Mouse (Mus musculus) bone marrow macrophage, adult 2 months (primary cell): Measurements from ENCODE around the gene H2-DMa.

Experiments
- CTCF ChIP-seq: IDR thresholded peaks from 2 replicates; pipeline ENCODE4 v1.5.1; 2012; ENCODE audit warnings: low read depth, mild to moderate bottlenecking, low read length, moderate library complexity
- POLR2A ChIP-seq: IDR thresholded peaks from 2 replicates; pipeline ENCODE4 v1.6.1; 2012; ENCODE audit warnings: mild to moderate bottlenecking, low read depth, low read length, borderline replicate concordance

GRCm38 (mm10) chr17:34140240-34140639 is 20.9 kb downstream of the H2-DMa start:
- TF ChIP-seq CTCF: no peak
- TF ChIP-seq POLR2A: no peak
